Mouse (Mus musculus) macrophage (primary cell): ENCODE data around the gene Kiss1r. TPM values are rescaled to one million over a fixed set of nuclear protein-coding genes. Genes with fewer than 3 reads are reported as not detected.

Experiments
- polyA plus RNA-seq: library from polyadenylated mRNA; stranded (reverse); fragments of 250-400 nt; gene quantifications from 3 replicates; pipeline ENCODE4 v1.2.4, GENCODE M21; 2018; ENCODE audit warnings: inconsistent platforms

Kiss1r gene
- polyA plus RNA-seq, 1 experiment from 2014 or later, result 0.27 TPM

Other genes starting within 250 kb of the Kiss1r start
- gene Tpgs1, start 247.6 kb upstream of the Kiss1r start, polyA plus RNA-seq, result 10.4 to 41.3 TPM (median 25.9 TPM) in 3 replicates
- 78.9 to 136 TPM (median 128 TPM) in 3 replicates for gene Cdc34, start 234.8 kb upstream of the Kiss1r start, polyA plus RNA-seq
- gene Gzmm, start 228.0 kb upstream of the Kiss1r start, polyA plus RNA-seq, result 0.30 TPM in 1 of 3 replicates, not detected in the others
- gene Bsg, start 212.5 kb upstream of the Kiss1r start, polyA plus RNA-seq, result 331 to 456 TPM (median 356 TPM) in 3 replicates
- gene Hcn2, start 200.3 kb upstream of the Kiss1r start, polyA plus RNA-seq, result 0.30 to 1.6 TPM (median 0.40 TPM) in 3 replicates
- gene Polrmt, start 170.4 kb upstream of the Kiss1r start, polyA plus RNA-seq, result 11.4 to 13.9 TPM (median 11.7 TPM) in 3 replicates
- not detected in 3 replicates for gene Fgf22, start 161.9 kb upstream of the Kiss1r start, polyA plus RNA-seq
- 20.1 to 34.6 TPM (median 21.2 TPM) in 3 replicates for gene Rnf126, start 150.0 kb upstream of the Kiss1r start, polyA plus RNA-seq
- 0.12 to 0.67 TPM (median 0.47 TPM) in 3 replicates for gene Fstl3, start 139.7 kb upstream of the Kiss1r start, polyA plus RNA-seq
- not detected in 3 replicates for gene Prss57, start 126.0 kb upstream of the Kiss1r start, polyA plus RNA-seq
- gene Palm, start 123.4 kb upstream of the Kiss1r start, polyA plus RNA-seq, result 1.3 to 1.9 TPM (median 1.8 TPM) in 3 replicates
- gene Misp, start 96.0 kb upstream of the Kiss1r start, polyA plus RNA-seq, result 0.23 to 0.95 TPM (median 0.93 TPM) in 3 replicates
- 119 to 188 TPM (median 143 TPM) in 3 replicates for gene Ptbp1, start 62.5 kb upstream of the Kiss1r start, polyA plus RNA-seq
- gene Prtn3, start 42.5 kb upstream of the Kiss1r start, polyA plus RNA-seq, result 0.96 to 1.6 TPM (median 1.2 TPM) in 3 replicates
- 0.64 to 2.5 TPM (median 1.0 TPM) in 3 replicates for gene Plppr3, start 42.3 kb upstream of the Kiss1r start, polyA plus RNA-seq
- 0.67 to 0.89 TPM in 2 of 3 replicates, not detected in the other for gene Elane, start 30.7 kb upstream of the Kiss1r start, polyA plus RNA-seq
- gene Cfd, start 26.1 kb upstream of the Kiss1r start, polyA plus RNA-seq, result not detected in 3 replicates
- 10.6 to 18.8 TPM (median 16.5 TPM) in 3 replicates for gene Med16, start 8.0 kb upstream of the Kiss1r start, polyA plus RNA-seq
- gene Gm26602, start 6.1 kb upstream of the Kiss1r start, polyA plus RNA-seq, result 5.7 TPM in 1 of 3 replicates, not detected in the others
- gene R3hdm4, start 4.2 kb downstream of the Kiss1r start, polyA plus RNA-seq, result 41.6 to 61.5 TPM (median 54.4 TPM) in 3 replicates
- 13.8 to 37.4 TPM (median 29.1 TPM) in 3 replicates for gene Arid3a, start 10.1 kb downstream of the Kiss1r start, polyA plus RNA-seq
- 11.4 to 31.4 TPM (median 18.8 TPM) in 3 replicates for gene Wdr18, start 43.2 kb downstream of the Kiss1r start, polyA plus RNA-seq
- gene Grin3b, start 53.7 kb downstream of the Kiss1r start, polyA plus RNA-seq, result not detected in 3 replicates
- 37.3 to 67.6 TPM (median 52.3 TPM) in 3 replicates for gene Tmem259, start 67.4 kb downstream of the Kiss1r start, polyA plus RNA-seq
- gene Cnn2, start 71.6 kb downstream of the Kiss1r start, polyA plus RNA-seq, result 4.0 to 9.8 TPM (median 4.7 TPM) in 3 replicates
- 3.3 to 10.6 TPM (median 4.0 TPM) in 3 replicates for gene Abca7, start 79.5 kb downstream of the Kiss1r start, polyA plus RNA-seq
- 56.2 to 124 TPM (median 74.2 TPM) in 3 replicates for gene Arhgap45, start 99.7 kb downstream of the Kiss1r start, polyA plus RNA-seq
- 51.6 to 65.8 TPM (median 54.3 TPM) in 3 replicates for gene Polr2e, start 122.8 kb downstream of the Kiss1r start, polyA plus RNA-seq
- gene Gpx4, start 130.2 kb downstream of the Kiss1r start, polyA plus RNA-seq, result 427 to 512 TPM (median 481 TPM) in 3 replicates
- 23.7 to 43.6 TPM (median 42.5 TPM) in 3 replicates for gene Sbno2, start 188.6 kb downstream of the Kiss1r start, polyA plus RNA-seq
- 72.6 to 106 TPM (median 79.6 TPM) in 3 replicates for gene Stk11, start 198.8 kb downstream of the Kiss1r start, polyA plus RNA-seq
- gene Atp5d, start 221.7 kb downstream of the Kiss1r start, polyA plus RNA-seq, result 68.4 to 213 TPM (median 169 TPM) in 3 replicates
- gene Cbarp, start 223.9 kb downstream of the Kiss1r start, polyA plus RNA-seq, result 1.9 to 3.0 TPM (median 2.4 TPM) in 3 replicates
- 16.3 to 36.3 TPM (median 20.3 TPM) in 3 replicates for gene Midn, start 231.3 kb downstream of the Kiss1r start, polyA plus RNA-seq
- 17.6 to 31.0 TPM (median 19.0 TPM) in 3 replicates for gene Cirbp, start 249.0 kb downstream of the Kiss1r start, polyA plus RNA-seq